Mouse (Mus musculus): ENCODE data around the gene Trpm7. TPM values are rescaled to one million over a fixed set of nuclear protein-coding genes. Genes with fewer than 3 reads are reported as not detected.
A peak's percentile ranks its signal among the peaks of the same experiment; 100 is the strongest.

Gene Trpm7
- 10.9 and 13.5 TPM in 2 replicates for polyA plus RNA-seq (2012; rRNA removed)

- no peaks in the 10 kb centered on the region for H3K36me3 ChIP-seq (ENCODE audit: control insufficient read depth, insufficient read depth, low read length)
- peak within 1 kb of the TSS; percentile 95 for H3K27ac ChIP-seq (ENCODE audit: insufficient read depth, low read depth, low read length)
- peak; percentile 96 for DNase-seq
- H3K4me1 ChIP-seq (ENCODE audit: control insufficient read depth, insufficient read depth, low read length): peaks cover 19% of the 10 kb centered on the region; the same call in 1 of the 2 replicates
- no peaks in the 10 kb centered on the region for H3K27me3 ChIP-seq (replicated peaks; ENCODE audit: control insufficient read depth, insufficient read depth, low read length)
- TF ChIP-seq CTCF (conservative IDR thresholded peaks at IDR 0.05; ENCODE audit: insufficient read depth, insufficient read length, low read depth, low read length): no peak
- TF ChIP-seq POLR2A (IDR thresholded peaks at IDR 0.05; ENCODE audit: low read depth, low read length): peak; percentile 81
- under 1% methylated on average over 81 of the region's 81 CpGs for WGBS
- peak within 1 kb of the TSS; percentile 64 for H3K4me3 ChIP-seq (ENCODE audit: insufficient read depth, low read depth, low read length)
Observed at GRCm38 (mm10) chr2:126875871-126876796, at the start of gene Trpm7. Gene Trpm7 (minus strand): TSS chr2:126876230.

- no peaks in the 10 kb centered on the region for H3K27me3 ChIP-seq (replicated peaks; ENCODE audit: control insufficient read depth, insufficient read depth, low read length)
- TF ChIP-seq POLR2A (IDR thresholded peaks at IDR 0.05; ENCODE audit: low read depth, low read length) (no peak), CTCF (conservative IDR thresholded peaks at IDR 0.05; ENCODE audit: insufficient read depth, insufficient read length, low read depth, low read length) (no peak)
- 84% methylated on average over 12 of the region's 12 CpGs for WGBS
- H3K27ac ChIP-seq (ENCODE audit: insufficient read depth, low read depth, low read length): no peak overlapping the region
- H3K36me3 ChIP-seq (ENCODE audit: control insufficient read depth, insufficient read depth, low read length): peaks cover 7% of the 10 kb centered on the region
- H3K4me1 ChIP-seq (ENCODE audit: control insufficient read depth, insufficient read depth, low read length): no peaks in the 10 kb centered on the region
- no peak overlapping the region for H3K4me3 ChIP-seq (ENCODE audit: insufficient read depth, low read depth, low read length)
- no peak for DNase-seq
Observed at GRCm38 (mm10) chr2:126920358-126921060, 44.5 kb upstream of the Trpm7 start.

- WGBS: 47% methylated on average over 1 of the region's 1 CpGs
- no peak overlapping the region for H3K4me3 ChIP-seq (ENCODE audit: insufficient read depth, low read depth, low read length)
- DNase-seq: no peak
- H3K4me1 ChIP-seq (ENCODE audit: control insufficient read depth, insufficient read depth, low read length): no peaks in the 10 kb centered on the region
- no peaks in the 10 kb centered on the region for H3K27me3 ChIP-seq (replicated peaks; ENCODE audit: control insufficient read depth, insufficient read depth, low read length)
- TF ChIP-seq POLR2A (IDR thresholded peaks at IDR 0.05; ENCODE audit: low read depth, low read length) (no peak), CTCF (conservative IDR thresholded peaks at IDR 0.05; ENCODE audit: insufficient read depth, insufficient read length, low read depth, low read length) (no peak)
- H3K27ac ChIP-seq (ENCODE audit: insufficient read depth, low read depth, low read length): no peak overlapping the region
- peaks cover 6% of the 10 kb centered on the region for H3K36me3 ChIP-seq (ENCODE audit: control insufficient read depth, insufficient read depth, low read length)
Observed at GRCm38 (mm10) chr2:126916236-126916635, 40.2 kb upstream of the Trpm7 start.

- no peak for DNase-seq
- peaks cover 4% of the 10 kb centered on the region for H3K36me3 ChIP-seq (ENCODE audit: control insufficient read depth, insufficient read depth, low read length)
- no peak overlapping the region for H3K4me3 ChIP-seq (ENCODE audit: insufficient read depth, low read depth, low read length)
- H3K27me3 ChIP-seq (replicated peaks; ENCODE audit: control insufficient read depth, insufficient read depth, low read length): no peaks in the 10 kb centered on the region
- 79% methylated on average over 4 of the region's 4 CpGs for WGBS
- no peak overlapping the region for H3K27ac ChIP-seq (ENCODE audit: insufficient read depth, low read depth, low read length)
- no peak for TF ChIP-seq POLR2A (IDR thresholded peaks at IDR 0.05; ENCODE audit: low read depth, low read length)
- TF ChIP-seq CTCF (conservative IDR thresholded peaks at IDR 0.05; ENCODE audit: insufficient read depth, insufficient read length, low read depth, low read length): no peak
- H3K4me1 ChIP-seq (ENCODE audit: control insufficient read depth, insufficient read depth, low read length): no peaks in the 10 kb centered on the region
Observed at GRCm38 (mm10) chr2:126914096-126914495, 38.1 kb upstream of the Trpm7 start.

GRCm38 (mm10) chr2:126904162-126904561, 28.1 kb upstream of the Trpm7 start:
- DNase-seq: no peak
- Histone ChIP-seq H3K27me3 (replicated peaks; ENCODE audit: control insufficient read depth, insufficient read depth, low read length) (no peaks in the 10 kb centered on the region), H3K4me1 (ENCODE audit: control insufficient read depth, insufficient read depth, low read length) (no peaks in the 10 kb centered on the region), H3K27ac (ENCODE audit: insufficient read depth, low read depth, low read length) (no peak overlapping the region), H3K4me3 (ENCODE audit: insufficient read depth, low read depth, low read length) (no peak overlapping the region), H3K36me3 (ENCODE audit: control insufficient read depth, insufficient read depth, low read length) (0 out of 2 replicates have a peak, but pooled peaks cover 3% of the 10 kb centered on the region)
- TF ChIP-seq POLR2A (IDR thresholded peaks at IDR 0.05; ENCODE audit: low read depth, low read length): no peak
- whole genome bisulfite sequencing: 60% methylated on average over 3 of the region's 3 CpGs

- Histone ChIP-seq H3K27ac (ENCODE audit: insufficient read depth, low read depth, low read length) (peak overlapping the region; percentile 88), H3K4me3 (ENCODE audit: insufficient read depth, low read depth, low read length) (peak overlapping the region; percentile 22; the same call in 1 of the 2 replicates), H3K27me3 (replicated peaks; ENCODE audit: control insufficient read depth, insufficient read depth, low read length) (no peaks in the 10 kb centered on the region), H3K4me1 (ENCODE audit: control insufficient read depth, insufficient read depth, low read length) (no peaks in the 10 kb centered on the region; the same call in 1 of the 2 replicates), H3K36me3 (ENCODE audit: control insufficient read depth, insufficient read depth, low read length) (no peaks in the 10 kb centered on the region)
- TF ChIP-seq POLR2A (IDR thresholded peaks at IDR 0.05; ENCODE audit: low read depth, low read length) (no peak), CTCF (conservative IDR thresholded peaks at IDR 0.05; ENCODE audit: insufficient read depth, insufficient read length, low read depth, low read length) (no peak)
- WGBS: 46% methylated on average over 9 of the region's 9 CpGs
- peak; percentile 84 for DNase-seq
Observed at GRCm38 (mm10) chr2:126897511-126897910, 21.5 kb upstream of the Trpm7 start.

- no peak for TF ChIP-seq CTCF (conservative IDR thresholded peaks at IDR 0.05; ENCODE audit: insufficient read depth, insufficient read length, low read depth, low read length)
- TF ChIP-seq POLR2A (IDR thresholded peaks at IDR 0.05; ENCODE audit: low read depth, low read length): no peak
- H3K27ac ChIP-seq (ENCODE audit: insufficient read depth, low read depth, low read length): peak overlapping the region; percentile 88
- H3K4me3 ChIP-seq (ENCODE audit: insufficient read depth, low read depth, low read length): peak overlapping the region; percentile 22; the same call in 1 of the 2 replicates
- no peaks in the 10 kb centered on the region for H3K36me3 ChIP-seq (ENCODE audit: control insufficient read depth, insufficient read depth, low read length)
- no peaks in the 10 kb centered on the region for H3K27me3 ChIP-seq (replicated peaks; ENCODE audit: control insufficient read depth, insufficient read depth, low read length)
- peak; percentile 76 for DNase-seq
- WGBS: 53% methylated on average over 6 of the region's 6 CpGs
- H3K4me1 ChIP-seq (ENCODE audit: control insufficient read depth, insufficient read depth, low read length): no peaks in the 10 kb centered on the region; the same call in 1 of the 2 replicates
Observed at GRCm38 (mm10) chr2:126896941-126897340, 20.9 kb upstream of the Trpm7 start.

Measured in kidney, adult 2 months (tissue).